Mouse (Mus musculus) testis, adult 2 months (tissue): ENCODE data around the gene Slc16a9.

Experiments
- CTCF ChIP-seq: fragments of 200-500 bp; IDR thresholded peaks from 2 replicates; pipeline ENCODE4 v1.5.1; 2012; ENCODE audit warnings: low read depth, mild to moderate bottlenecking, inconsistent platforms, low read length, moderate library complexity; ENCODE audit not compliant: control insufficient read depth, insufficient read depth, insufficient replicate concordance
- POLR2A ChIP-seq: fragments of 200-500 bp; IDR thresholded peaks from 2 replicates; pipeline ENCODE4 v1.6.1; 2012; ENCODE audit warnings: low read depth, mild to moderate bottlenecking, inconsistent platforms, low read length, moderate library complexity; ENCODE audit not compliant: control insufficient read depth

GRCm38 (mm10) chr10:70288406-70289327 lies 43.8 kb downstream of the Slc16a9 start:
- TF ChIP-seq CTCF (no peak), POLR2A (peak; percentile 47; the same call in 1 of the 2 replicates)
